Mouse (Mus musculus) erythroblast, embryonic 14.5 days (primary cell): ENCODE data around the gene 9530077C05Rik.

Experiments used
- GATA1 ChIP-seq: IDR thresholded peaks from 2 replicates; pipeline ENCODE4 v1.6.1; 2012; ENCODE audit warnings: low read length, inconsistent platforms, mixed read lengths
- TAL1 ChIP-seq: IDR thresholded peaks from 3 replicates; pipeline ENCODE4 v1.6.1; 2012; ENCODE audit warnings: low read length, inconsistent platforms, mixed read lengths

- TF ChIP-seq TAL1 = no peak
- no peak for TF ChIP-seq GATA1
Observed at GRCm38 (mm10) chr9:22457142-22457835, 46.0 kb downstream of the 9530077C05Rik start.
